Mouse (Mus musculus) bone marrow, adult 2 months (tissue): ENCODE measurements around the gene Usp36.

Experiments
- CTCF ChIP-seq: fragments of 200-500 bp; IDR thresholded peaks from 2 replicates; pipeline ENCODE4 v1.5.1; 2011; ENCODE audit warnings: low read length, control low read depth; ENCODE audit not compliant: control insufficient read depth, insufficient read depth
- POLR2A ChIP-seq: fragments of 200-500 bp; IDR thresholded peaks from 2 replicates; pipeline ENCODE4 v1.6.1; 2011; ENCODE audit warnings: low read depth, mild to moderate bottlenecking, control low read depth, low read length, borderline replicate concordance; ENCODE audit not compliant: control insufficient read depth

- no peak for TF ChIP-seq CTCF
- no peak for TF ChIP-seq POLR2A
Measured at GRCm38 (mm10) chr11:118215928-118216458, 74.1 kb downstream of the Usp36 start.
